Mouse (Mus musculus): ENCODE measurements at regions not wholly inside any gene's neighbourhood (a gene's known extent, or its start where the extent isn't known, plus 50 kb on each side); places are given as distances from the start of the nearest gene placed in this dataset.

DNA sequence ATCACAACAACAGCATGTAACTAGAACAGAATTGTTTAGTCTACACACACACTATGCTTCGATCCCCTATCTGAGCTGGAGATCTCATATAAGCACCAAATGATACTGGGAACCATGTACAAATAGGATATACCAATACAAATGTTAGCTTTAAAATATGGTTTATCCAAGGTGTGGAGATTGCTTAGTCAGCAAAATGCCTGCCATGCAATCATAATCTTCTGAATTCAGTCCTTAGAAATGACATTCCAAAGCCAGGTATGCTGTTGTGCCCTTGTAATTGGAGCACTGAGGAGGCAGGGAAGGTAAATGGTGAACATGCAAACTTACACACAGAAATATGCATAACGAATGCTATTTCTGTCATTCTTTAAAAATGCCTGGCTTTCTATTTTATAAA is 54.0 kb upstream of the Thsd7b start:
- no peak for ATAC-seq (ENCODE audit: poor library complexity, severe bottlenecking)

DNA sequence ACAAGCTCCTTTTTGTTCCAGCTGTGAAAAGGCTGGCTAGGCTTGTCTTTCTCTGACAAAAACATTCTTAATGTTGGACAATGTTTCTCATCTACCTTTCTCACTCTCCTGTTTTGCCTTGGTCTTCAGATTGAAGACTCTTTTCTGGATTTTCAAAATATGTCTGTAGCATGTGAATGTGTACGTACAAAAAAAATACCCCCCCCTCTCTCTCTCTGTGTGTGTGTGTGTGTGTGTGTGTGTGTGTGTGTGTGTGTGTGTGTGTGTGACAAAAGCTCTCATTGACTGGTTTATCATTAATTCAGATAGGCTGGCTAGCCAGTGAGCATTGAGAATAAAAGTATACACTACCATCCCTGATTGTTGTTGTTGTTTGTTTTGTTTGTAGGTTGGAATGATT is 64.3 kb upstream of the Thsd7b start:
- no peak for ATAC-seq (ENCODE audit: poor library complexity, severe bottlenecking)

DNA sequence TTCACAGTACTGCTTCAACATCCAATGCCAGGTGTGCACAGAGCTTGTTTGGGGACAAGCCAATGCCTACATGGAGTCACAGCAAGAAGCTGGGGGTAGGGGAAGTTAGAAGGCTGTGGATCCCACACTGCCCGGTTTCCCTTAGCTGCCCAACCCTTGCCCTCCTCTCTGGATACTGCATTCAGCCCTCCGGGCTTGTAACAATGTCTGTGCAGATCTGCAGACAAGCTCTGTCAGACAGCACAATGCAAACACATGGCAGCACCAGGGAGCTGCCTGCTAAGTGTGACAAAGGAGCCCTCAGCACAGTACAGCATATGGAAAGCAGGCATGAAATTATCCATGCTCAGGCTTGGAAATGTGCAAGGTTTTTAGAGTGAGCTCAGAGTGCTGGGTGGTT is 64.7 kb upstream of the Thsd7b start:
- no peak for ATAC-seq (ENCODE audit: poor library complexity, severe bottlenecking)

DNA sequence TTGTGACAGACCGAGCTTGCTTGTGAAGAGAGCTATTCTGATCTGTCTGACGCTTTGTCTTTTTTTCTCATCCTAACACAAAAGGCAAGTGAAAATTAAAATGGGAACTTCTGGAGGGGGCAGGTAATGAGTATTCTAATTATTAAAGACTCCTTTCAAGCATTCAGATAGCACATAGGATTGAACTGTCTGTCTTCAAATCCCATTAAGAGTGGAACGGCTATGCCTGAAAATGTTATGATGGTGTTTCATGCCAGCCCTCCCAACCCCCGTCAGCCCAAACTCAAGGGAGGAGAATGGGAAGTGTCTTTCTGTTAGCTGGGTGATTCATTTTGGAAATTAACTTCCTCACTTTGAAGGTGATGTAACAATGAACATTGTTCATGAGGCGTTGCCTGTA is 65.4 kb upstream of the Thsd7b start:
- no peak for ATAC-seq (ENCODE audit: poor library complexity, severe bottlenecking)

DNA sequence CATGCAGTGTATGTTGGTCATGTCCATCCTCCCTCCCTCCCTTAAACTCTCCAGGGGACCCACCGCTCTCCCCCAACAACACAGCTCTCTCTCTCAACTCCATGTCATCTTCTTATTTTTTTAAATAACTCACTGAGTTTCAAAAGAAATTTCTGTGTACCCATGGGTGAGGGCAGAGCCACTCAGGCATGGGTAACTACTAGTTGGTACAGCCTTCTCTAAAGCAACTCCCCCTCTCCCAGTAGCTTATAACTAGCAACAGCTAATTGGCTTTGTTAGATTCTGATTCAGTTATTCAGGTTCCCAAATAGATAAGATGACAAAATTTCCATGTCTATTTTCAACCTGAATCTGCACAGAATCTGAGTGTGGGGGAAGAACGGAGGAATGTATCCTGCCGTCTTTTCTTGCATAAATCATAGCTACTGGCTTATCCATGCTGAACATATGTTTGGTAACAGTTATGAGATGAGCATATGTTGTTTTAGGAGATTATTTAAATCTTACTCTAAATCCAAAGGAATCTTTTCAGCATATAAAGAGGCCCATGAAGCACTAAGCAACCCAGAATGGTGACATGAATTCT is 92.8 kb upstream of the Thsd7b start:
- ATAC-seq (ENCODE audit: poor library complexity, severe bottlenecking): no peak

DNA sequence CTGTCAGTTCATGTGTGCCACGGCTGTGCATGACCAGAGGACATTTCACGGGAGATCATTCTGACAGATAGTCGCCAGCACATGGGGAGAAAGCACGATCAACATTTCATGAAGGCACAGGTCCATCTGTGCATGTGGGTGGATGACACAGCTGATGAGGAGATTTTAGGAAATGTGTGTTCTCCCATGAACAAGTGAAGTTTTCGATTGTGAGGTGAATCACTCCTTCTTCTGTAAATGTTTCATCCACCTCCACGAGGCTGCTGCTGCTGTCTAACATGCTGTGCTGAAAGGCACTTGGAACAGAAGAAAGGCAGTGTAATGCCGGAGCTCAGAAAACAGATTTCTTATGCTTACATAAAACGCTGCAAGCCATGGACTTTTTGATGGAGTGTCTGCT is 103.2 kb upstream of the Thsd7b start:
- no peak for ATAC-seq (ENCODE audit: poor library complexity, severe bottlenecking)

DNA sequence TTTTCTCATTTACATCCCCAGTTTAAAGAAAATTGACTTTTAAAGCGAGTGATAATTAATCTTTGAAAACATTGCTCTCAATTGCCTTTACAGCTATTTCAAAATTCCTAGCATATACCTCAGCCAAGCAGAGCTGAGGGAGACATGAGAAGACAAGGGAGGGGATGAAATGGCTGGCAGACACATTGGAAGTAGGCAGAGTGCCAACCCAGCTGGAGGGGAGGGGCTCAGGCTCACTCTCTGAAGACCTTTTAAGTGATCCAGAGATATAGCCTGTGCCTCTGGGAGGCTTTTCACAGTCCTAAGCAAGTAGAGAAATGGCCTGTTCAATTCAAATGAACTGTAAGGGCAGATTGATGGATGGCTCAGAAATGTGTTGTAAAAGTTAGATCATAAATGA is 122.5 kb upstream of the Thsd7b start:
- ATAC-seq (ENCODE audit: poor library complexity, severe bottlenecking): no peak

DNA sequence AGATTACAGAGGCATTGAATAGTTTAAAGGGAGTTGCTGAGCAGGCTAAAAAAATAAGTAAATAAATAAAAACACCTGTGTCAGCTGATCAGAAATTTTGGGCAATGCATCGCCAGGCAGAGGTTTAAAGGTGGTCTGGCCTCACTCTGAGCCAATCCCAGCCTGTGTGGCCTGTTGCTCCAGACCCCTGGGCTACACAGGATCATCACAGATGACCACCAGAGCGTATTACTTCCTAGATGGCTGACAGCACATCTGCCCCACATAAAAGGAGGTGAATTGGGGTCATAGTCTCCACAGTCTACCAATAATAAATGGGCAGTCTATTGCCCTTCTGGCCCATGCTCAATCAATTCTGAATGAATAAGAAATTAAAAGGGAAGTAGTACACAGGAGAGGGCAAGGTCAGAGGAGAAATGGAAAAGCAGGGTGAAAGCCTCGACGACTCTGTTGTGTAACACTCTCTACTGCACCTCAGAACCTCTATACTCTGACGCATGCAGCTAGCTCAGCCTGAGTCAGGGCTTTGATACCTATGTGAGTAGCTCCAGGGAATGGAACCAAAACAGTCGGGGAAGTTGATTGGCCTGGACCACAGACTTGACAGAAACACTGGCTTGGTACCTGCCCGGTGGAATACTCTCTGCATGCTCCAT is 124.2 kb upstream of the Thsd7b start:
- no peak for ATAC-seq (ENCODE audit: poor library complexity, severe bottlenecking)

DNA sequence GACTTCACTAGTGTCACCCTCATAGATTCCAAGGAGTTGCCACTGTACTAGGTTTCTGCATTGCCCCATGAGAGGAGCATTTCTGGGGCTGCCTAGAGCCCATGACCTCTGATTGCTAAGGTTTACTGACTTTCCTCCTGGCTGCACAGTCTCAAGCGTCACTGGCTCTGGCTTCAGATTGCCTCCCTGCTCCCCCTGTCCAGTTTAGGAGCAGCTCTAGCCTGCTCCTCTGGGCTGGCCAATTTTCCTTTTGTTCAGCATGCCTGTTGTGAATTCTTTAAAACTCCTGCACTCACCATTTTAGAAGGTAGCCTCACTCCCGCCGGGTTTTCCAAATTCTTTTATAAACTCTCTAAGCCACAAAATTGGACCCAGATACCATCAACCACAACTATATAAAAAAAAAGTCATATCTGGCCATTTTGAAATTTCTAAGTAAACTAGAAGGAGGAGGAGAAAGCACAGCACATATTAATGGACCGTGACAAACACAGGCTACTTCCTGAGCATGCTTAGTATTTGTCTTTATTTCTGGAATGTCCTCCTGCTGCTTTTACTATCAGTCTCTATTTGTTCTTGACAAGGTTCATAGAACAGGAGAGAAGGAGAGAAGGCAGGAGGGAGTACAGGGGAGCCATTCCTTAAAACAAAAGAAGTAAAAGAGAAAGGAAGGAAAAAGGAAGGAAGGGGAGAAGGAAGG is 126.6 kb upstream of the Thsd7b start:
- no peak for ATAC-seq (ENCODE audit: poor library complexity, severe bottlenecking)

DNA sequence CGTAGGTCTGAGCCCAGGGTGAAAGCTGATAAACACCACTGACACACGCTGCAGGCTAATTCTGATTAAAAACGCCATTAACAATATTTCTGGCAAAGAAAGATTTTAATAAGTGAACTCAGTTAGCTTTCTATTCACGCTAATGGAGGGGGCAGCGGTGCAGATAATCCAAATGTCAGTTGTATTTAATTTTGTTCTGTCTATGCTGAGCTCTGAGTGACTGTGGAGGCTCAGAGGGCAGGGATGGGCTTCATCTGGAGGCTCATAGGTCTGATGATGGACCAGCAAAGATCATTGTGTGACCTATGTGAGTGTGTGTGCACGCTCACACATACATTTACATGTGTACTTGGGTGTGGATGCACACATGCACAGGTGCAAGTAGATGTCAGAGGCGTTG is 134.3 kb upstream of the Thsd7b start:
- ATAC-seq (ENCODE audit: poor library complexity, severe bottlenecking): no peak

DNA sequence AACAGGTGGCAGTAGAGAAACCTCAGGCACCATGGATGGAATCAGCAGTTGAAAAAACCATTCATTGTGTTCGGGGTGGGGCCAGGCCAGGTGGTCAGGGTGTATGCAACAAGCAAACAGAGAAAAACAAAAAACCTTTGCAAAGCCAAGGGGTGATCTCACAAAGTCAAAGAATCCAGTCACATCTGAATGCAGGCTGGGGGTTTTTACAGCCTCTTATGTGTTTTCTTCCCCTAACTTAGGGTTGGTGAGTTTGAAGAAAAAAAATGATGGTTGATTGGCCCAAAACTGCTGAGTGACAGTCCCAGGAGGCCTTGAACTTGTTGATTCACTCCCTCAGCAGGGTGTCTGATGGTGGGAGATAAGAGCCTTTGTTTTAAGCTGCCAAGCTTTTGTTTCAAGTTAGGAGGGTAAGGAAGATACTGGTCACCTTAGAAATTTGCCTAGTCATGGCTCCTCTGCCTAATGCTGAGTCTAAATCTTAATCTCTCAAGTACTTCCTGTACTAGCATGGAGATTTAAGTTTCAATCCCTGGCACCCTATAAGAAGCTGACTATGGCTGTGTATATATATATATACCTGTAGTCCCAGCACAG is 166.0 kb upstream of the Thsd7b start:
- ATAC-seq (ENCODE audit: poor library complexity, severe bottlenecking): no peak

DNA sequence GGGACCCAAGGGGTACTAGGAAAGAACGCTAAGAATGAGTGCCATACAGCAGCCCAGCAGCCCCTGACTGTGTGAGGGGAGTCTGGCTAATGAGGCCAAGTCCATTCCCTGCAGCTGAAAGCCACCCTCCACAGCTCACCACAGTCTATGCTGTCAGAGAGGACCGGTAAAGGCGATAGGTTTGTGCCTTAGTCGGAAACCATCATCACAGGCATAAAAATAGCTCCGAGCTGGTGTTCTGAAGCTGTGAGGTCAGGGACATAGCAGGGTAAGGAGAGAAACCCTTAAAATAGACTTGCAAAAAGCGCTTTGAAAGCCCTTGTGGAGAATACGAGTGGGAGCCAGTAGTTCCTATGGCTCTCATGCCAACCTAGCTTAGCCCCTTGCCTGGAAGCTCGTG is 172.1 kb upstream of the Thsd7b start:
- ATAC-seq (ENCODE audit: poor library complexity, severe bottlenecking): no peak

DNA sequence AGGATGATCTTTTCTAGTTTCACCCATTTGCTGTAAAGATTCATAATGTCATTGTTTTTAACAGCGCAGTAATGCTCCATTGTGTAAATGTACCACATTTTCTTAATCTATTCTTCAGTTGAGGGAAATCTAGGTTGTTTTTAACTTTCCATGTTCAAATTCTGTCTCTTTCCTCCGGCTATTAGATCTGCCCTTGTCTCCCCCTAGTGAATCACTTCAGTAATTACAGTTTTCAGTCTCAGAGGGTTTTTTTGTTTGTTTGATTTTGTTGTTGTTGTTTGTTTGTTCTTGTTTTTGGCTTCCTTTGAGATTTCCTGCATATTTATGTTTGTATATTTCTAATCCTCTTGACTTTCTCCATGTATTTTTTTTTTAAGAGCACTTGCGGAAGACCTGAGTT is 194.8 kb upstream of the Thsd7b start:
- no peak for ATAC-seq (ENCODE audit: poor library complexity, severe bottlenecking)

DNA sequence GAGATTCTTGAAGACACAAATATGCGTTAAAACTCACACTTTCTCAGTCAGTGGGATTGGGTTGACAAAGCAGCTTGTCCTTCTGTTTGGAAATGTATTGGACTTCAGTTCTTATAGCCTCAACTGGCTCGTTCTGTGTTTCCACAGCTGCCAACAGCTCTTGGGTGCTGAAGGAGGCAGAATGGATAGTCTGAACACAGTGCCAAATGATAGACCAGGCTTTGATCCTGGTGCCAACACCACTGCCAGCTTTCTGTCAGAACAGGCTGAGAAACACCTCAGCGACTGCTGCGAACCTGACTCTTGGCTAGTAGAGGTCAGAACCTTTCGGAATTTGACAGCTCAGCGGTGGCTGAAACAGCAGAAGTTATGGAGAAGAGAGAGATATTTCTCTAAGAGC is 215.9 kb upstream of the Thsd7b start:
- no peak for ATAC-seq (ENCODE audit: poor library complexity, severe bottlenecking)

DNA sequence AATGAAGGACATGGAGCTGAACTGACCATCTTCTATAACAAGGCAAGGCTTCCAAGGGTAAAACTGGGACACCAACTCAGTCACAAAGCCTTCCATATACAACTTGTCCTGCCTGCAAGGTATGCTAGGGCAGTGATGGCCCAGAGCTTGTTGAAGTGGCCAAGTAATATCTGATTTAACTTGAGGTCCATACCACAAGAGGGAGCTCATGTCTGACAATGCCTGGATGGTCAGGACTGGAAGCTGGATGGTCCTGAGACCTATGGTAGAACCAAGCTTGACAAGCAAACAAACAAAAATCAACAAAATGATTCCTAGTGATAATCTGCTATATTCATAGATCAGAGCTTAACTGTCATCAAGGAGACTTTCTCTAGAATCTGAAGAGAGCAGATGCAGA is 217.8 kb upstream of the Thsd7b start:
- no peak for ATAC-seq (ENCODE audit: poor library complexity, severe bottlenecking)

DNA sequence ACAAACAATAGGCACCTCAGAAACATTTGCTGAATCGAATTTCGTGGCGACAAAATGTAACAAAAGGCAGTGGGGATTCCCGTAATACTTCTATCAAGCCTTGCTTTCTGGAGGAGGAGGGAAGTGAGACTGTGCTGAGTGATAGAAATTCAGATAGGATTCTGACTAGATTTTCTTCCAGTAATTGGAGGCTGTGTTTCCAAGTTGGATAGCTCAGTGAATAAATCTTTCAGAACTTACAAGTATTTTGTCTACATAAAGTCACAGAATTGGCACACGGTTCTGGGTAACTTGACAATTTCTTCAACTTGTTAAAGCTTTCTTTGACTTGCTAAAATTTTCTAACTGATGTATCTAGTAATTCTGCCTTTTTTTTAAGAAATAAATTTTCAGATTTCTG is 239.4 kb upstream of the Thsd7b start:
- ATAC-seq (ENCODE audit: poor library complexity, severe bottlenecking): no peak

DNA sequence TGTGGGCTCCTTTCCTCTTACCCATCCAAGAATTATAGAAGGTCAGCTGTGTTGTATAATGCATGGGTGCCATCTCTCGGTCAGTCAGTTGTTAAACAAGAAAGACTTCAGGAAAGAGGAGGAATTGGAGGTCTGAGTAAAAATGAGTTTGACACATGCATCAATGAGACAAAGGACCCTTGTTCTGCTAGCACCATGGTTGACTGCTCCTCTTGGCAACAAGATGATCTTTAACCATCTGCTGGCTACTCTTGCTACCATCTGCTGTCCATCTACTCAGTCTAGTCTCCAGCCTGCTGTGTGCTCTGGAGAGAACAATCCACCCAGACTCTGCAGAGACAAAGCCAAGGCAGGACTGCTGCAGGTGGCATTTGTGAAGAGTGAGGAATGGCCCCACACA is 267.2 kb upstream of the Thsd7b start:
- ATAC-seq (ENCODE audit: poor library complexity, severe bottlenecking): no peak

DNA sequence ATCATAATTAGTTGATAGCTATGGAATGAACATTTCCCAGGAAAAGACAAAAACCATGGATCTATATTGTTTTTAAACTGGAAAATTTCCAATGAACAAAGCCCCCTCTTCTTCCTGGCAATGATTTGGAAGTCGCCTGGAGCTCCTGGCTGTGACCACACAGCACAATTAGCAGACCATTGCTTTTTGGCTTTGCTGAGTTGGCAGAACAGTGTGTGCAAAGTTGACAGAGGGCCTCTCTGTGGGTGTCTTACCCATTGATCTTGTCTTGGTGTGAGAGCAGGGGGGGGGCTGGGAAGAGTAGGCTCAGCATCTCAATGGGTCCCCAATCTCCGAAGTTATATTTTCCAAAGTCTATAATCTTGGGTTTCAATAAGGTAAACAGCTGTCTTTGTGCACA is 270.8 kb upstream of the Thsd7b start:
- no peak for ATAC-seq (ENCODE audit: poor library complexity, severe bottlenecking)

DNA sequence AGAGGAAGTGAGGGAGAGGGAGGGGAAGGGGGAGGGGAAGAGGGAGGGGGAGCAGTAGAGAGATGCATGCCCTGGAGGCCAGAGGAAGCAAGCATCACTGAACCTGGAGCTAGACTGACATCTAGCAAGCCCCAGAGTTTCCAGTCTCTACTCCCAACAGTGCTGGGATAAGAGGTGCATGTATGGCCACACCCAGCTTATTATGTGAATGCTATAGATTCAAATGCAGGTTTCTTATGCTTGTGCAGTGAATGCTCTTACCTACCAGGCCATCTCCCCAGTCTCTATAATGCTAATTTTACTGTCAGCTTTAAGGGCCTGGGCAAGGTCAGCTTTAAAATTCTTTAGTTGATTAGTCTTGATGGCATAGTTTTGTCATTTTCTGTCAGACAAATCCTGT is 271.3 kb upstream of the Thsd7b start:
- no peak for ATAC-seq (ENCODE audit: poor library complexity, severe bottlenecking)

DNA sequence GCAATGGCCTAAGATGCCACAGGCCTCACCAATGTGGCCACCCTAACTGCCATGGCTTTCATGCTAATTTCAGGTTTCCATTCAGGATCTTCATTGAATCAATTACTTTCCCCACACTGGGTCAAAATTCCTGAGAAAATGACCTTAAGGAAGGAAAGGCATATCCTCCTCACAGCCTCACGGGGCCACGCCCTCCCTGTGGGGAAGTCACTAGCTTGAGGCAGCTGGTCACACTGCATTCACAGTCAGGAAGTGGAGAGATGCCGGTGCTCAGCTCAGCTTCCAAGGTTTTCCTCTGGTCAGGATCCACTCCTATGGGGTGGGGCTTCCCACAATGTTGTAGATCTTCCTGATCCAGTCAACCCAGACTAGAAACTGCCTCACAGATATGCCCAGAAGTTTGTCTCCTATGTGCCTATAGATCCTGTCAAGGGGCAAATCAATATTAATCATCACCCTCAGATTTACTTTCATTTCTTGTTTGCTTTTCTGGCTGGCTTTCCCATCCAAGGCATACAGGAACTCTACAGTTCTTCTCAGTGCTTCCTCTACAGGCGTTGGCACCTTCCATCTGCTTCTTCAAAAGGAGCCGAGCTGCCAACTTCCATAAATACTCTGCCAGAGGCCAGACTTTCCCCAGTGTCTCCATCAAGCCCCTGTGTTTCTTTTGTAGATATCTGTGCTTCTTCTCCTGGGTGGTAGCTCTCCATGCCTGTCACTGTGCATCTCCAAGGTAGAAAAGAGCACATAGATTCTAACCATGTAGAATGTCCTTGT is 273.2 kb upstream of the Thsd7b start:
- no peak for ATAC-seq (ENCODE audit: poor library complexity, severe bottlenecking)

DNA sequence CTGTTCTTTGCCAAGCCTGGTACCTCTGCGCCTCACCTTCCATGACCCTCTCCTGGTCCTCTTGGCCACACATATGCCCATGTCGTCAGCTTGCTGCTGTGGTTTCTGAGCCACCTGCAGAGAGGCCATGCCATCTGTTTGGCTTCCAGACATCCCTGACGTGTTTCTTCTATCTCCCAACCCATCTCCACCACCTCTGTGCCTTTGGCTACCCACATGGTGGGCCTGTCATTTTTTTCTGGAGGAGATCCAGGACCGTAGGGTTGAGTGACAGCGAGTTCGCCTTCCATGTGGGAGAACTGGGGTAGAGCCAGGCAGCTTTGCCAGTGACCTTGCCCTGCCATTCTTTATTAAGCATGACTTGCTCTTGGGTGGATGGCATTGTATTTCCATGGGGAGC is 278.4 kb upstream of the Thsd7b start:
- no peak for ATAC-seq (ENCODE audit: poor library complexity, severe bottlenecking)

DNA sequence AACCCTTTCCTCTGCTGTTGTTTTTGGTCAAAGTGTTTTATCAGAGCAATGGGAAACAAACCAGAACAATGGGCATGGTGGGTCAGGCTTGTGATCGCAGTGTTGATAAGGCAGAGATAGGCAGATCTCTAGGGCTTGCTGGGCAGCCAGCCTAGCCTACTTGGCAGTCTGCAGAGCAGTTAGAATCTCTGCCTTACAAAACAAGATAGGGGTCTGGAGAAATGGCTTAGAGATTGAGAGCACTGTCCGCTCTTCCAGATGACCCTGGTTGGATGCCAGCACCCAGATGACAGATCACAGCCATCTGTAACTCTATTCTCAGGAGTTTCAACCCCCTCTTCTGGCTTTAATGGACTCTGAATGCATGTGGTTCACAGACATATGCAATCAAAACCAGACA is 289.7 kb upstream of the Thsd7b start:
- ATAC-seq (ENCODE audit: poor library complexity, severe bottlenecking): no peak

All from megakaryocyte, adult 5-6 weeks (primary cell).